Mouse (Mus musculus) neural tube, embryonic 15.5 days (tissue): ENCODE results near the gene Gm19935. TPM values are rescaled to one million over a fixed set of nuclear protein-coding genes. Genes with fewer than 3 reads are reported as not detected.

Experiments
- ATAC-seq: fragments of 200-750 bp; cut with Nextera tagmentation; 2 replicates; pipeline ENCODE4 v1.8.0; 2017; ENCODE audit warnings: mild to moderate bottlenecking, moderate TSS enrichment, moderate library complexity; ENCODE audit not compliant: low FRiP score
- H3K27ac ChIP-seq: fragments of 300-500 bp; sonication (generic); replicated peaks from 2 replicates; pipeline ENCODE4 v1.5.1; 2015; ENCODE audit warnings: mild to moderate bottlenecking, inconsistent platforms
- H3K27me3 ChIP-seq: fragments of 300-500 bp; sonication (generic); replicated peaks from 2 replicates; pipeline ENCODE4 v1.6.1; 2015; ENCODE audit warnings: inconsistent platforms
- H3K36me3 ChIP-seq: fragments of 300-500 bp; sonication (generic); 2 replicates; pipeline ENCODE4 v1.6.1; 2015; ENCODE audit warnings: inconsistent platforms
- H3K4me1 ChIP-seq: fragments of 300-500 bp; sonication (generic); 2 replicates; pipeline ENCODE4 v1.6.1; 2015; ENCODE audit warnings: inconsistent platforms
- H3K4me2 ChIP-seq: fragments of 300-500 bp; sonication (generic); 2 replicates; pipeline ENCODE4 v1.6.1; 2015; ENCODE audit warnings: inconsistent platforms, mild to moderate bottlenecking, moderate library complexity
- H3K4me3 ChIP-seq: fragments of 300-500 bp; sonication (generic); replicated peaks from 2 replicates; pipeline ENCODE4 v1.5.1; 2015; ENCODE audit warnings: mild to moderate bottlenecking, inconsistent platforms
- H3K9ac ChIP-seq: fragments of 300-500 bp; sonication (generic); replicated peaks from 2 replicates; pipeline ENCODE4 v1.6.1; 2015; ENCODE audit warnings: mild to moderate bottlenecking, inconsistent platforms
- H3K9me3 ChIP-seq: fragments of 300-500 bp; sonication (generic); replicated peaks from 2 replicates; pipeline ENCODE4 v1.6.1; 2016; ENCODE audit warnings: inconsistent platforms
- WGBS: fragments of 180-500 bp; shearing (Covaris S2); methylation state at CpG from one replicate; pipeline ENCODE4 v1.1.7; 2015; ENCODE audit warnings: mixed read lengths; 5-methylcytosine and 5-hydroxymethylcytosine counted together
- polyA plus RNA-seq: library from polyadenylated mRNA; unstranded; fragments of >200 nt; fragmentation: Nextera tagmentation; extraction: Ambion mirVana; gene quantifications from 2 replicates; pipeline ENCODE4 v1.2.1, GENCODE M21; 2015

The Gm19935 gene
- polyA plus RNA-seq: 3.3 and 4.0 TPM in 2 replicates

DNA sequence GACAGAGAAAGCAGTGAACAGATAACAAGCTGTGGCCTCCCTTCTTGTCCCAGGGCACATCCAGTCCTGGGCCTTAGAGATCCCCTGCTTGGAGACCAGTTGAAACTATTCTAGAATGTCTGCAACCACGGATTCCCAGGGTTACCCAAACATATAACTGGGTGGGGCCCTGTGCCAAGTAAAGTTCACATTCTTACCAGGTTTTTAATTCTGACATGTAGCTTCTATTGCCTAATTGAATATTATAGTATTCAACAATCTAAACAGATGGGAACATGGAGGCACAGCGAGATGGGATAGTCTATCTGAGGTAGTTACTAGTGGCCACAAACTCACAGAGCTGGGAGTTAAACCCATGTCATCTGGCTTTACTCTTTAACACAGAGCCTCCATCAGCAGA, at the start of gene Gm19935:
Gene Gm19935 (minus strand): TSS at position 101 of the 400 bp plus-strand sequence.
- 85% methylated on average over 2 of the region's 2 CpGs for WGBS
- ATAC-seq: no peak
- Histone ChIP-seq H3K9ac (0 out of 2 replicates have a peak within 1 kb of the TSS, but pooled peaks have one; percentile 3), H3K4me3 (no peak within 1 kb of the TSS), H3K4me2 (peak within 1 kb of the TSS; percentile 15; the same call in 1 of the 2 replicates), H3K4me1 (peaks cover 10% of the 10 kb centered on the region), H3K9me3 (no peaks in the 10 kb centered on the region), H3K36me3 (no peaks in the 10 kb centered on the region), H3K27ac (peak within 1 kb of the TSS; percentile 51), H3K27me3 (no peaks in the 10 kb centered on the region)

- Histone ChIP-seq H3K4me3 (no peak overlapping the region), H3K27me3 (no peaks in the 10 kb centered on the region), H3K4me2 (peak overlapping the region; percentile 22; the same call in 1 of the 2 replicates), H3K9ac (no peak overlapping the region), H3K36me3 (no peaks in the 10 kb centered on the region), H3K4me1 (peaks cover 24% of the 10 kb centered on the region), H3K9me3 (no peaks in the 10 kb centered on the region), H3K27ac (peak overlapping the region; percentile 83)
- ATAC-seq: peak; percentile 88
- WGBS: 10% methylated on average over 9 of the region's 9 CpGs
Observed at GRCm38 (mm10) chr8:90862038-90862437, 44.8 kb upstream of the Gm19935 start.

GRCm38 (mm10) chr8:90861266-90861944, 44.2 kb upstream of the Gm19935 start:
- Histone ChIP-seq H3K9ac (no peak overlapping the region), H3K36me3 (no peaks in the 10 kb centered on the region), H3K4me2 (peak overlapping the region; percentile 22; the same call in 1 of the 2 replicates), H3K4me1 (peaks cover 27% of the 10 kb centered on the region), H3K9me3 (no peaks in the 10 kb centered on the region), H3K27ac (peak overlapping the region; percentile 83), H3K27me3 (no peaks in the 10 kb centered on the region), H3K4me3 (no peak overlapping the region)
- 11% methylated on average over 9 of the region's 9 CpGs for WGBS
- no peak for ATAC-seq

DNA sequence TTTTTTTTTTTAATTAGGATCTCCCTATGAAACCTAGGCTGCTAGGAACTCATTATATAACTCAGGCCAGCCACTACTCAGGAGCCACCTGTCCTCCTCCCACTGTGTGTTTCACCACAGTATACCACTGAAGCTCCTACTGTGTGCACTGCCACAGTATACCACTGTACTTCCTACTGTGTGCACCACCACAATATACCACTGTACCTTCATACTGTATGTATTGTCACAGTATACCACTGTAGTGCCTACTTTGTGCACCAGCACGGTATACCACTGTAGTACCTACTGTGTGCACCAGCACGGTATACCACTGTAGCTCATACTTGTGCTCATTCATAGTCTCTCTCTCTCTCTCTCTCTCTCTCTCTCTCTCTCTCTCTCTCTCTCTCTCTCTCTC, 40.9 kb upstream of the Gm19935 start:
- H3K9ac ChIP-seq: no peak overlapping the region
- ATAC-seq: no peak
- no peak overlapping the region for H3K27ac ChIP-seq
- 94% methylated on average over 2 of the region's 2 CpGs for WGBS
- peaks cover 42% of the 10 kb centered on the region for H3K4me1 ChIP-seq
- no peak overlapping the region for H3K4me2 ChIP-seq
- no peaks in the 10 kb centered on the region for H3K9me3 ChIP-seq
- no peak overlapping the region for H3K4me3 ChIP-seq
- no peaks in the 10 kb centered on the region for H3K36me3 ChIP-seq
- no peaks in the 10 kb centered on the region for H3K27me3 ChIP-seq

GRCm38 (mm10) chr8:90856952-90857351, 39.8 kb upstream of the Gm19935 start:
- Histone ChIP-seq H3K27ac (no peak overlapping the region), H3K4me1 (peaks cover 33% of the 10 kb centered on the region), H3K9ac (no peak overlapping the region), H3K36me3 (no peaks in the 10 kb centered on the region), H3K27me3 (no peaks in the 10 kb centered on the region), H3K4me2 (no peak overlapping the region), H3K4me3 (no peak overlapping the region), H3K9me3 (no peaks in the 10 kb centered on the region)
- no peak for ATAC-seq
- 26% methylated on average over 1 of the region's 1 CpGs for WGBS

GRCm38 (mm10) chr8:90856171-90856570, 39.0 kb upstream of the Gm19935 start:
- no peak for ATAC-seq
- Histone ChIP-seq H3K27ac (no peak overlapping the region), H3K9ac (no peak overlapping the region), H3K36me3 (no peaks in the 10 kb centered on the region), H3K9me3 (no peaks in the 10 kb centered on the region), H3K27me3 (no peaks in the 10 kb centered on the region), H3K4me2 (no peak overlapping the region), H3K4me1 (peaks cover 25% of the 10 kb centered on the region), H3K4me3 (no peak overlapping the region)
- WGBS: 96% methylated on average over 3 of the region's 3 CpGs

DNA sequence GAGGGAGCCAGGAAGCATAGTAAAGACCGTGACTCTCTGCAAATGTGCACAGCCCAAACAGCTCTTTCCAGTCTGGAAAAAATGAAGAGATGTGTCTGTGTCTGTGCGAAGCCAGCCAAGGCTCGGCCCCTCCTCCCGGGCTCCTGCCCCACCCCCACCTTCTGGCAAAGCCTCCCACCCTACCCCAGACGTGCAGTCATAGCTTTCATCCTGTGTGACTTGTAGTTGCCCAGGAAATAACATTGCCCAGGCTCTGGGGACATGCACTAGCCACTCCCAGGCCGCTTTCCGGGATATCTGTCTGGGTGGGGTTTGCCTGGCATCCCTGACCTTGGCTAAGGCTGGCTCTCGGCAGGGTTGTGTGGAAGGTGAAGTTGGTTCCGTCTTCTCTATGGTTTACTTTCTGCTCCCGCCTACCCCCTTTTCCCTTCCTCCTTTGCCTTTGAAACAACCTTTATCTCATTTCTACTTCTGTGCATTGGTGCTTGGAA, 37.5 kb upstream of the Gm19935 start:
- WGBS: 12% methylated on average over 10 of the region's 10 CpGs
- no peak overlapping the region for H3K9ac ChIP-seq
- no peaks in the 10 kb centered on the region for H3K9me3 ChIP-seq
- H3K4me2 ChIP-seq: peak overlapping the region; percentile 34
- H3K27me3 ChIP-seq: no peaks in the 10 kb centered on the region
- no peak overlapping the region for H3K4me3 ChIP-seq
- peaks cover 30% of the 10 kb centered on the region for H3K4me1 ChIP-seq
- H3K36me3 ChIP-seq: no peaks in the 10 kb centered on the region
- H3K27ac ChIP-seq: peak overlapping the region; percentile 73
- peak; percentile 25; the same call in 1 of the 2 replicates for ATAC-seq

DNA sequence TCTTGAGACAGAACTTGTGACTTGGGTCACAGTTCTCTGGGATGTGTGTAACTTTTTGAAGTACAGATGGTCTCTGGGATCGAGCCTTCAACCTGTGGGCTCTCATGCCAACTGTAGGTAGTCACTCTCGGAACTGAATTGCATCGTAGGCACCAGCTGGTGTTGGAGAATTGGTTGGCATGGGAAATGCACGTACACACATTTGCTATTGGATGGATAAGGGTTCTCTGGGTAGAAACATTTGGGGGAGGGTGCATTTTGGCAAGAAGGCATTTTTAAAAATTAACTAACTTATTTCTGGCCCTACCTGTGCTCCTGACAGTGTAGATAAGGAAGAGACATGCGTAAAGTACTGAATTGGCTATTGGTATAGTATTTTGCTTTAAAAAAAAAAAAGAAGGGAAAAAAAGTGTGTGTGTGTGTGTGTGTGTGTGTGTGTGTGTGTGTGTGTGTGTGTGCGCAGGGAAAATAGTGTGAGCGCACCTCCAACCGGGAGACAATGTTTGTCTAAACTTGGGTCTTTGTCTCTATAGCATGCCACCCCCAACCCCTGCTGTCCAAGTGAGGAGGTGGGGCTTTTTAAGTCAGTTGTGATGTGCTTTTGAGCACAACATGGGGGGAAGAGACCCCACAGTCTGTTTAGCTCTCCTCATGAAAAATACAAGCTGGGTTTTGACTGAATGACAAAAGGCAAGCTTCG, 36.9 kb upstream of the Gm19935 start:
- no peaks in the 10 kb centered on the region for H3K36me3 ChIP-seq
- peak overlapping the region; percentile 34 for H3K4me2 ChIP-seq
- no peak for ATAC-seq
- H3K4me1 ChIP-seq: peaks cover 31% of the 10 kb centered on the region
- 46% methylated on average over 9 of the region's 9 CpGs for WGBS
- H3K9me3 ChIP-seq: no peaks in the 10 kb centered on the region
- no peaks in the 10 kb centered on the region for H3K27me3 ChIP-seq
- no peak overlapping the region for H3K9ac ChIP-seq
- H3K27ac ChIP-seq: peak overlapping the region; percentile 73
- H3K4me3 ChIP-seq: no peak overlapping the region

DNA sequence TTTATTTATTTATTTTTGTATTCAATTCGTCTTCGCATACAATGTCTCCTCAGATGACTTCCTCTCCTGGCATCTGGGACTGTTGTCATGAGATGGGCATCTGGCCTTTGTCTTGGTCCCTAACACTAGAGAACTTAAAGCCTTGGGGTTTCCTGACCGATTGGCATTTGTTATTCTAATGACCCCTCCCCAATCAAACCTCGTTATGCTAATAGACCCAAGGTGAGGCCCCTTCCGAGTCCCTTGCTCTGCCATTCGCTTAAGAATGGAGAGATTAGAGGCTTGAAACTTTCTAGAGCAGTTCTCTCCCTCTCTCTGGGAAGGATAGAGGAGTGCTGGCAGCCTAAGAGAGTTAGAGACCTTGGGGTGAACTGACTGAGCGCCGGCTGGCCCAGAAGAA, 34.4 kb upstream of the Gm19935 start:
- no peak for ATAC-seq
- peaks cover 30% of the 10 kb centered on the region for H3K4me1 ChIP-seq
- no peaks in the 10 kb centered on the region for H3K27me3 ChIP-seq
- H3K9me3 ChIP-seq: no peaks in the 10 kb centered on the region
- H3K4me3 ChIP-seq: no peak overlapping the region
- WGBS: 45% methylated on average over 8 of the region's 8 CpGs
- no peak overlapping the region for H3K9ac ChIP-seq
- H3K4me2 ChIP-seq: no peak overlapping the region
- no peaks in the 10 kb centered on the region for H3K36me3 ChIP-seq
- H3K27ac ChIP-seq: no peak overlapping the region

DNA sequence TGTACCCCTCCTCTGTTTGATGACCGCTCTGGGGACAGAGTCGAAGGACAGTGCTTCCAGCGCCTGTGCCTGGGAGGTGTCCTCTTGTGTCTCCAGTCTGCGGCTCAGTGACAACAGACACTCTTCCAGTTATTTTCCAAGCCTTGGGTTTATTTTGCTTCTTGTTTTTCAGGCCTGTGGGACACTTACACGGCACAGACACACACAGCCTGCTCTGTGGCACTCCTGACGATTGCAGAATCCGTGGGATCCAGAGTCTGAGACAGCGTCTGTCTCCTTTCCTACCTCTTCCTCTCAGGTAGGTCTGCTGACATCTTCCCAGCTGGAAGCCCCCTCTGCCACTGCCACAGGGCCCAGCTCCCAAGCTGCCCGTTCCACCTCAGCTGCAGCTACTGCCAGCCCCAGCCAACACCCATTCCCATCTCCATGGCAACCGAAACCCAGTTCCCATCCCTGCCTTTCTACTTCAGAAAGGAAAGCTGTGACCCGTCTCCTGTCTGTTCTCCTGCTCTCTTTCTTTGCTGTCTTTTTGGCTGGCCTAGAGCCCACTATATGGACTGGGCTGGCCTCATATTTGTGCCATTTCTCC, 32.4 kb upstream of the Gm19935 start:
- 0 out of 2 replicates have a peak overlapping the region, but pooled peaks have one; percentile 9 for H3K4me2 ChIP-seq
- peak; percentile 74 for ATAC-seq
- peak overlapping the region; percentile 81 for H3K27ac ChIP-seq
- H3K36me3 ChIP-seq: no peaks in the 10 kb centered on the region
- no peak overlapping the region for H3K4me3 ChIP-seq
- no peaks in the 10 kb centered on the region for H3K27me3 ChIP-seq
- H3K9me3 ChIP-seq: no peaks in the 10 kb centered on the region
- WGBS: 38% methylated on average over 11 of the region's 11 CpGs
- H3K4me1 ChIP-seq: peaks cover 22% of the 10 kb centered on the region
- H3K9ac ChIP-seq: no peak overlapping the region; the same call in 1 of the 2 replicates

DNA sequence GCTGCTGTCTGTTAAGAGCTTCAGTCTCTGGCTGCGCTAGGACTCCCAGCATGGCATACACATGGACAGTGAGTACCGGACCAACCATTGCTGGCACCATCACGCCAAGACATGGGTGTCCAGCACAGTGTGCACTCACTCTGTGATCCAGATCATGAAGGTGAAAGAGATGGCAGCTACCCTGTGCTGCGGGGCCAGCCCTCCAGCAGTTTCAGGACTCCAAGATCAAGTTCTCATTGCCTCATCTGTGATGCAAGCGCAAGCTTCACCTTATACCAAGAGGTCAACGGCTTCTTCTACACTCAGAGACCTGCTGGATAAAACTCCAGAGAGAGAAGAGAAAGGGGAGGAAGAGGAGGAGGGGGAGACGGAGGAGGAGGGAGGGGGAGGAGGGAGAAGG, 30.8 kb upstream of the Gm19935 start:
- no peak overlapping the region for H3K4me3 ChIP-seq
- H3K27ac ChIP-seq: no peak overlapping the region
- peaks cover 19% of the 10 kb centered on the region for H3K4me1 ChIP-seq
- H3K27me3 ChIP-seq: no peaks in the 10 kb centered on the region
- H3K4me2 ChIP-seq: no peak overlapping the region
- WGBS: 89% methylated on average over 7 of the region's 7 CpGs
- no peak for ATAC-seq
- H3K36me3 ChIP-seq: no peaks in the 10 kb centered on the region
- H3K9me3 ChIP-seq: no peaks in the 10 kb centered on the region
- no peak overlapping the region for H3K9ac ChIP-seq
